Mouse (Mus musculus) WW6 (cell line): ENCODE results near the gene Gm13697.

Experiments
- DNase-seq: peaks from one replicate; pipeline ENCODE4 v3.0.0-alpha.2; 2013; ENCODE audit warnings: low read depth, low spot score

The Gm13697 gene

DNA sequence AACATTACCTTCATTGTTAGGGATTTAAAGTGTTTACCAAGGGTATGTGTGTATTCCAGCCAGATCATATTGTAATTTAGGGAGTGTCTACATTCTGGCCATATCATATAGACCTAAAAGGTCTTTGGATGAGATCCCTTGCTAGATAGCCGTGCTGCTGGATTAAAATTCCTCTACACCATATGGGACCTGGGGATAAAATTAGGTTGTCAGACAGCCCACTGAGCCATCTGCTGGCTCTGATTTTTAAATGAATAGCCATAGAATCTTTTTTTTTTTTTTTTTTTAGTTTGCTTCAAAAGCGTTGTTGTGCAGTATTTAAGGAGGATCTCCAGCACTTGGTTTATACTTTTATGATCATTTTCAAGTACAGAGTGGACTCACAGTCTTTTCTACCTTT is 48.0 kb downstream of the Gm13697 start:
- no peak for DNase-seq

DNA sequence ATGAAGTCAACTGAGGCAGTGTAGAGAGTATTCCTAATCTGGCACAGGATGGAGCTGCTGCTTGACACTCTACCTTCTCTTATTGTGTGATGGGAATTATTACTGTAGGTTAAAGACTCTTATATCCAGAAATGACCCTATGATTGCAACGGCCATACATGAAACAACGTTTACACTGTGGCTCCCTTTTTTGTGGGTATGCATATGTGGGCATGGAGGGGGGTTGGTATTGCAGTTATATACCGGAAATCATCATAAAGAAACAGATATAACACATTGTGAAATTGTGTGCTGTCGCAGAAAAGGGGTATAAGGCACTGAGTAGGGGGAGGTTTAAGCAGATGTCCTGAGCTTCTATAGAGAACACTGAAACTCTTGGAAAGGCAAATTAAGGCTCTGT is 51.5 kb downstream of the Gm13697 start:
- no peak for DNase-seq
